Mouse (Mus musculus) heart, adult 2 months (tissue): Measurements from ENCODE around the gene Anln.

Experiments
- CTCF ChIP-seq: fragments of 200-600 bp; IDR thresholded peaks from 2 replicates; pipeline ENCODE4 v1.8.1; 2022; ENCODE audit warnings: antibody characterized with exemption, mild to moderate bottlenecking, moderate library complexity
- POLR2A ChIP-seq: fragments of 200-500 bp; IDR thresholded peaks from 2 replicates; pipeline ENCODE4 v1.6.1; 2011; ENCODE audit warnings: mild to moderate bottlenecking, low read depth, low read length, control low read depth; ENCODE audit not compliant: insufficient read depth

GRCm38 (mm10) chr9:22428666-22429410 lies 39.9 kb upstream of the Anln start:
- TF ChIP-seq CTCF: no peak
- TF ChIP-seq POLR2A: no peak
